Mouse (Mus musculus) heart, adult 8-10 months (tissue): ENCODE results near the gene Trim13. TPM values are rescaled to one million over a fixed set of nuclear protein-coding genes. Genes with fewer than 3 reads are reported as not detected.
A peak's percentile ranks its signal among the peaks of the same experiment; 100 is the strongest.
"Not testable (repeated sequence)": the region's sequence is repeated elsewhere in the genome, so short reads cannot be mapped to it uniquely, and the experiment has no call there.

Experiments used
- DNase-seq: peaks from one replicate; pipeline ENCODE4 v3.0.0; 2022; ENCODE audit warnings: low spot score
- total RNA-seq, 4 experiments: library from RNA; stranded (reverse); gene quantifications; 2 replicates each; pipeline ENCODE4 v1.2.4; 2022

The Trim13 gene
- 1 to 10 TPM; 7.1 to 8.6 (median 8.1) TPM for total RNA-seq

DNA sequence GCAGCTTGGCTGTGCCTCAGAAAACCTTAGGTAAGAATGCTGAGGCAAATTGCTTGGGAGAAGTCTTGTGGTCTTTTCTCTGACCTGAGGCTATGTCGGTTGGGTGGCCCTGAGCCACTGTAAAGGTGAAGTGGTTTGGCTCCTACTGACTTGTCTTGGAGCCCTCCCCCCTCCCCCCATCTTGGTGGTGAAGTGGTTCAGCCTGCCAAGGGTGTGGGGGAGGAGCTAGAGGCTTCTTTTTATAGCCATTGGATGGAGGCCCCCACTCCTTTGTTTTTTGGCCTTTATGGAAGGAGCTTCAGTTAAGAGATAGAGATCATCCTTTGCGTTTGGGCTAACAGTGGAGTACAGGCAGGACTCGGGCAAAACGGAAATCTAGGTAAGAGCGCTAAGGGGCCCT lies at the start of gene Trim13:
TSS of gene Trim13 (plus strand) at position 280 of the 400 bp plus-strand sequence.
- no peak for DNase-seq

DNA sequence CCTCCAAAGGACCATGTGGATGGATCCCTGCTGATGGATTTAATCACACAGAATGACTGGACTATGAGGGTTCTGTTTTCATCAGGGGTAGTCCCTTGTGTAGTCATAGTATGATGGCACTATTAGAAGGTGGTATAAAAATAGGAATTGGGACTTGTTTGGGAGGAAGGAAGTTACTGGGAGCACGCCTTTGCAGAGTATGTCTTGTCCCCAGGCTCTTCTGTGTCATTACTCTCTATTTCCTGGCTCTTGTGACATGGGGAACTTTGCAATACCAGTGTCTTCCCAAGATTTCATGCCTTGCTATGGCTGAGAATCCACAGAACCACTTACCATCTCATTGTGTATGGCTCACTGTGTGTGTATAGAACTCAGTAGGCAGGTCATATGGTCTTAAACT lies 49.4 kb upstream of the Trim13 start:
- DNase-seq: peak; percentile 34

GRCm38 (mm10) chr14:61555931-61556288 lies 42.1 kb upstream of the Trim13 start:
- no peak for DNase-seq

DNA sequence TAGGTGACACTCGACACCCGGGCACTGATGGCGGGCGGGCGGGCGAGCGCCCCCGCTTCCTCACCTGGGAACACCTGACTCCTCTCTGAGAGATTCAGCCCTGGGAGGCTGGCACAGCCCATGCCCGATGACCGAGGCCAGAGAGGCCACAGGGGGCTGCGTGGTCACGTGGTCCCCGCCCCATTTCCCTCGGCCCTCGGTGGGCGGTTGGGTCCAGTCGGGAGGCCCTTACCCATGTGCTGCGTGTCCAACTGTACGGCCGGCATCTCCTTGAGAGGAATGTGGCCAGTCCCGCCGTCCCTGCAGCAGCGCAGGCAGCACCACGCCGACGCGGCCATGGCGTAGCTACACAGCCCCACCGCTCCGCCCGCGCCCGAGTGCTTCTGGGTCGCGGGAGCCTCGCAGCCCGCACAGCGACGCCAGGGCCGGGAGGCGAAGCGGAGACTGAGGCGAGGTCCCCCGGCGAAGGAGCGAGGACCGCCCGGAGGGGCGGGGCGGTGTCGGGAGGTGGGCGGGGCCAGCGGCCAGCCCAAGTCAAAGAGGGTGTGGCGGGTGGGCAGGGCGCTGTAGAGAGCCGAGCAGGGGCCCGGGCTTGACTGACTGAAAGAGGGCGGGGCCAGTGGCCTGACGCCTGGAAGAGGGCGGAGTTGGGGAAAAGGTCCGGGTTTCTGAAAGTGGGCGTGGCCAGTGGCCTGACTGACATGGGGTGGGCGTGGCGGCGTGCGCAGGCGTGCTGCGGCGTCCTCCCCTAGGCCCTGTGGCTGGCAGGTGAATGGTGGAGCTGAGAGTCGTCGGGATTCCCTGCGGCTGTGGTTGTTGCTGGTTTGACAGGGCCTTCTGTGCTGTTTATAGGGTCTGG lies 41.5 kb upstream of the Trim13 start, which contains the start of gene Spryd7:
TSS of gene Spryd7 (minus strand) at position 598 of the 859 bp plus-strand sequence.
- peak; percentile 98 for DNase-seq

DNA sequence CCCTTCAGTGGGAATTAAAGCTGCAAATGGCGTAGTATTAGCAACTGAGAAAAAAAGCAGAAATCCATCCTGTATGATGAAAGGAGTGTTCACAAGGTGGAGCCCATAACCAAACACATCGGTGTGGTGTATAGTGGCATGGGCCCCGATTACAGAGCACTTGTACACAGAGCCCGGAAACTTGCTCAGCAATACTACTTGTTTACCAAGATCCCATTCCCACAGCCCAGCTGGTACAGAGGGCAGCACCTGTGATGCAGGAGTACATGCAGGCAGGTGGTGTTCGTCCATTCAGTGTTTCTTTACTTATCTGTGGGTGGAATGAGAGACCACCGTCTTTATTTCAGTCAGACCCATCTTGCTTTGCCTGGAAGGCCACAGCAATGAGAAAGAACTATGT lies 39.1 kb upstream of the Trim13 start:
- no peak for DNase-seq

DNA sequence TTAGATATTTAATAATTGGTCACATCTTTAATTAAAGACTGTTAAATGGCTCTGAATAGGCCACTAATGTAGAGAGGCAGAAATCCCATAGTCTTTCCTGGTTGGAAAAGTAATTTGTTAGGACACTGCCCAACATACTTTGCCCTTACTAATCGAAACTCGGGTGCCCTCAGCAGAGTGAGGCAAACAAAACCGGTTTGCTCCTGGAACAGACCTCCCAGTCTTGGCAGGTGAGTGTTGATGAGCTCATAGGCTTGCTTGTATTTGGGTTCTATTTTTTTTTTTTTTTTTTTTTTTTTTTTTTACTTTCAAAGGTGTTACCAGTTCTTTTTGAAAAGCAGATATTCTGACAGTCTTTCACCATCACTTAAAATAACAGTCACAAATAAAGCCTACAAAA lies 38.2 kb upstream of the Trim13 start:
- DNase-seq: no peak

- not testable (repeated sequence) for DNase-seq
Measured at GRCm38 (mm10) chr14:61566211-61566610, 31.8 kb upstream of the Trim13 start.

DNA sequence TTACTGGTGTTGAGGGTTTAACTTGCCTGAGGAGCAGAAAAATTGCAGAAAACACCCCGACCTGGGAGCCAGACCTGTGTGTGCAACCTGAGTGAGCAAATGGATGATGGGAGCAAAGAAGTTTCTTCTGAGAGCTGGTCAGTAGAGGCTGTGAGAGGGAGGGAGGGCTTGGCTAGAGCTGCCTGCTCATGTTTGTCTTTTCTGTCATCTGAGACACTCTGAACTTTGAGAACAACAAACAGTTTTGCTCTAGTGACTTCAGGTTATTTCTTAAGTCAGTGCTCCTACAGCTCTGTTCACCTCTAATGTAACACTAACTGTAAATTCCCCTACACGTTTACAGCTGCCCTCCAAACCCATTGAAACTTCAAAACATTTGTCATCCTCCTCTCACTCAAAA lies 28.7 kb upstream of the Trim13 start:
- no peak for DNase-seq

DNA sequence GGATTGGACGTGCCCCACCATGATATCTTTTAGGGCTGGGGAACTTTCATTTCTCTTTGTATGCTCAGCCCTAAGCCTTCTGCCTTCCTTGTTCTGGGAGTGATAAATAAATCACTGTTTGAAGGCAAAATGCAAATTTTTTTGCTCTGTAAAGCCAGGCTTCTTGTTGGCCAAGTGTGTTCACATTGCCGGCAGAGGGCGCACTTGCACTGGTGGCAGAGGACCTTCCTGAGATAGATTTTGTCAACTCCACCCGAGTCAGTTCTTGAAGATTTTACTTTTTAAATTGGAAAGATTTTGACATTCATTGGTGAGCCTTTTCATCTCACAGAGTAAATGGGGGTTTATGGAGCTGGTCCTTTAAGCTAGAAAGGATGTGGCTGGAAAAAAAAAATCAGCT lies 26.7 kb upstream of the Trim13 start:
- DNase-seq: peak; percentile 82

DNA sequence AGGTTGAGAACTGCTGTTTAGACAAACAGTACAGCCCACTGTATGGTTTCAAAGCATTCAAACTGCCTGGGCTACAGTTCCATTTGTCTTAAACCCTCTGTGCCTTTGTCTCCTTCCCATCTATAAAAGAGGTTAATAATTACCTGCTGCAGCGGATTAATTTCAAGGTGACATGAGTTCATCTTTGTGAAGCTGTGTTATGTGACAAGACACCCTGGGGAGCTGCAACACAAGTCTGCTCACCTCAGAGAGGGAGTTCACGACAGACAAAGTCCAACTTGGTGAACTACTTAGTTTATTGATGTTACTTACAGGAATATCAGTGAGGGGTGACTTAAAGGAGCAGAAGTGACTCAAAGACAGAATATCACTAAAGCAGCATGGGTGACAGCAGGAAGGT lies 25.9 kb upstream of the Trim13 start:
- DNase-seq: no peak

DNA sequence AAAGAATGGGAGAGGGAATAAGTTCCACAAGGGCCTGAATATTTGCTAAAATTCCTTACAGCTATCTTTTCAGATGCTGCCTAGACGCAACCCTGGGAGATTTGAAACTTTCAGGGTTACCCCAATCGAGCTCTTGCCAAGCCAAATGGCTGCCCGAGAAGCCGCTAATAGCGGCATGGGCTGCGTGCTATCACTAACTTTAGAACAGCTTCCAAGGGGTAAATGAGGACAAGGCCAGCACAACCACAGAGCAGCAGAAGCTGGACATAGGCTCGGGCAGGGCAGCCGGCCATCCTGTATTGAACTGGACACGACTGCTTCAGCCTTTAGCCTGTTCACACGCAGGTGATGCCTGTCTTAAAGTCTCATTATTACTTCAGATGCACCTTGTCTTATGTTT lies 23.0 kb upstream of the Trim13 start:
- DNase-seq: peak; percentile 49

GRCm38 (mm10) chr14:61575941-61576340 lies 22.1 kb upstream of the Trim13 start:
- DNase-seq: no peak

DNA sequence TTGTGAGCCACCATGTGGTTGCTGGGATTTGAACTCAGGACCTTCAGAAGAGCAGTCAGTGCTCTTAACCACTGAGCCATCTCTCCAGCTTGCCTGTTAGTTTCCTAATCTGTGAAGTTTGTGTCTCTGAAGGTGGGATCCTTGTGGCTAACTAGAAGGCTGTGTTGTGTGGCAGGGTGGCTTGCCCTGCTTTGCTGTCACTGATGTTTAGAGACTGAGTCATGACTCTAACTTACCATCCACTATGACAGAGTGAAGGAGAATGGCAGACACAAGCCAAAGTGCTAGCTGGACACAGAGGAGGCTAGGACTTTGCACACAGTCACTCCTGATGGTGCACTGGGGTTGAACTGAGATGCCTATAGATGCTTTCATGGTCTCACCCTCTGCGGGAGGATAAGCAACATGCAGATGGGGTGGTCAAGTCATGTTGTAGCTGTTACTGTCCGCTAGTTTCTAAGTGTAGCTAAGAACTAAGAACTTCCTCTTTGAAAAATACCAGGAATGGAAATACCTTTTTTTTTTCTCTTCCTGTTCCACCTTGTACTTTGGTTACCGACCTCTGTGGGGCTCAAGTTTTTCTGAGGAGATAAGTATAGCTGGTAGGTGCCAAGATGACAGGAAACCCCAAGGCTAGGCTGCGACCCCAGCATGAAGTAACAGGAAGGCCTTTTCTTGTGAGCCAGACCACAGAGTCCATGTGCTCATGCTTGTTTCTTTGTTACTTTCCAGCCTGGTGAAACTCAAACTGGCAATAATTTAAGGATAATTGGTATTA lies 8.6 kb upstream of the Trim13 start:
- no peak for DNase-seq

DNA sequence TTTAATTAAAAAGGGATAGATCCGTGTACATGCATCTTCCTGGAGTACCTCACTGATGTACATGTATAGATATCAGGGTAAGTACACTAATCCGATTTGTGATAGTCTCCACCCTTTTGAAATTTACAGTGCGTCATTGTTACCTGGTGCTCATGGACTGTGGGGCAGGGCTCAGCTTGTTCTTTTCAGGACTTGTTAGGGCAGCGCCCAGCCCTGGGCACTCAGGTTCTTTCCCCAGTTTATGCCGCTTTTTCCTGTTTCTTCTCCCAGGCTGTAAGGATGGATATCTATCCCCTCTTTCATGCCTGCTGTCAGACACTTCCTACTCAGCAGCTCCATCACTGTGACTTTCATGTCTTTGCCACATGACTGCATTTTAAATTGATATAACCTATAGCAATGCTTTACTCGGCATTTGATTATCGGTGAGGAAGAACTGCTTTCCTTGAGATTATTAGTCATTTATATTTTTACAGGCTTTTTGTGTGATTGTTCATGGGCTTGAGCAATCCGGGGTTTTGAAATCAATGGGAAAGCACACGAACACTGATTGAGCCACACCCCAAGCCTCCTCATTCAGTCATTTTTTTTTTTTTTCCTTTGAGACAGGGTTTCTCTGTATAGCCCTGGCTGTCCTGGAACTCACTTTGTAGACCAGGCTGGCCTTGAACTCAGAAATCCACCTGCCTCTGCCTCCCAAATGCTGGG lies 1.2 kb upstream of the Trim13 start:
- DNase-seq: no peak

- peak; percentile 91 for DNase-seq
Measured at GRCm38 (mm10) chr14:61599057-61599806, 1.2 kb downstream of the Trim13 start.

DNA sequence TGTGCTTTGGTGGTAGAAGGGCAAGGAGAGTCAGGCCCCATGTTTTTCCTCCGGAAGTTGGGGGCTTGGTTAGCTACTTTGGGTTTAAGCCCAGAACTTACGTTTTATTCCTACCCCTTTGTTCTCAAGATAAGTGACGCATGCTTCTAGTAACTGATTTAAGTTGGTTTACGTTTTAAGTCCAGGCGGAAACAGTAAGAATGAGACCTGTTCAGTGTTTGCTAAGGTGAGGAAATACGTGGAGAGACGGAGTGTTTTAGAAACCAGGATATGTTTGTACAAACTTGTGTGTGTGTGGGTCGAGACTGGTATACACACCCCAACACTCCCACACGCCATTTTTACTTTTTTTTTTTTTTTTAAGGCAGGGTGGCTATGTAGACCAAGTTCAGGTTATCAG lies 3.3 kb downstream of the Trim13 start:
- DNase-seq: no peak

GRCm38 (mm10) chr14:61603069-61603755 lies 5.2 kb downstream of the Trim13 start:
- no peak for DNase-seq

GRCm38 (mm10) chr14:61604081-61604480 lies 6.0 kb downstream of the Trim13 start:
- no peak for DNase-seq

DNA sequence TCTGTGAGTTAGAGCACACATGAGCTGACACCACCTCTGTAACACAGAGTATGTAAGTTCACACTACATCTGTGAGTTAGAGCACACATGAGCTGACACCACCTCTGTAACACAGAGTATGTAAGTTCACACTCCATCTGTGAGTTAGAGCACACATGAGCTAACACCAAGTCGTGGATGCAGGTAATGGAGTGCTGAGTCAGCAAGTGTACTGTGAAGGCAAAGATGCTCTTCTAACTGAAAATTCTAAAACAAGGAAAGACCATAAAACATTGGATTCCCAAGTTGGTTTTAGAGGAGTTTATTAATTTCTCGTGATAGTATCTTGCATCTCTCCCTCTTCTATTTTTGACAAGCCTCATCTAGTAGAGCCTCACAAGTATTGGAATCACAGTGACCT lies 8.0 kb downstream of the Trim13 start:
- not testable (repeated sequence) for DNase-seq

- DNase-seq: no peak
Measured at GRCm38 (mm10) chr14:61607157-61607556, 9.1 kb downstream of the Trim13 start, which contains the start of gene Kcnrg. Gene Kcnrg (plus strand): TSS chr14:61607457.

DNA sequence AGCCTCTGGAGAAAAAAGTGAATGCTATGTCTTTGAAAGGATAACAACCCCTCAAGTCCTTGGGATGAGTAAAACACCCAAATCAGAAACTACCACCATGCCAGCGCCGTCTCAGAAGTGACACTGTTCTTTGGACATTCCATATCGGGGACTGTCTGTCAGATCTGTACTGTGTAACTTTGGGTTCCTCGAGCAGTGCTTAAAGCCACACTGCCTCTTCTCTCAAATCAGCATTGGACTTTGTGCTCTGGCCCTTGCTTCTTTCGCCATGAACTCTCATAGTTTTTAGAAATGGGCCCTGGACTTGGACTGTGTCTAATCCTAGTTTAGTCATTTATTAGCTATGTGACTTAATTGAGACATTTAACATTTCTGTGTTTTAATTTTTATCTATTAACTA lies 13.7 kb downstream of the Trim13 start:
- no peak for DNase-seq
